Mouse (Mus musculus) heart, embryonic 15.5 days (tissue): ENCODE data around the gene Kcnn4. TPM values are rescaled to one million over a fixed set of nuclear protein-coding genes. Genes with fewer than 3 reads are reported as not detected.

Experiments
- ATAC-seq: fragments of 200-750 bp; cut with Nextera tagmentation; replicated peaks from 2 replicates; pipeline ENCODE4 v1.8.0; 2017; ENCODE audit warnings: low read depth, moderate TSS enrichment; ENCODE audit not compliant: insufficient number of reproducible peaks, insufficient read depth, low FRiP score
- H3K27ac ChIP-seq: fragments of 300-500 bp; sonication (generic); 2 replicates; pipeline ENCODE4 v1.5.1; 2015; ENCODE audit warnings: mild to moderate bottlenecking, inconsistent platforms
- H3K27me3 ChIP-seq: fragments of 300-500 bp; sonication (generic); 2 replicates; pipeline ENCODE4 v1.6.1; 2015; ENCODE audit warnings: inconsistent platforms
- H3K36me3 ChIP-seq: fragments of 300-500 bp; sonication (generic); 2 replicates; pipeline ENCODE4 v1.6.1; 2015; ENCODE audit warnings: mild to moderate bottlenecking, inconsistent platforms
- H3K4me1 ChIP-seq: fragments of 300-500 bp; sonication (generic); replicated peaks from 2 replicates; pipeline ENCODE4 v1.6.1; 2015; ENCODE audit warnings: inconsistent platforms
- H3K4me2 ChIP-seq: fragments of 300-500 bp; sonication (generic); 2 replicates; pipeline ENCODE4 v1.6.1; 2015; ENCODE audit warnings: inconsistent platforms, mild to moderate bottlenecking, moderate library complexity
- H3K4me3 ChIP-seq: fragments of 300-500 bp; sonication (generic); 2 replicates; pipeline ENCODE4 v1.5.1; 2015; ENCODE audit warnings: mild to moderate bottlenecking, inconsistent platforms
- H3K9ac ChIP-seq: fragments of 300-500 bp; sonication (generic); 2 replicates; pipeline ENCODE4 v1.6.1; 2015; ENCODE audit warnings: mild to moderate bottlenecking, inconsistent platforms
- H3K9me3 ChIP-seq: fragments of 300-500 bp; sonication (generic); replicated peaks from 2 replicates; pipeline ENCODE4 v1.6.1; 2016; ENCODE audit warnings: inconsistent platforms
- WGBS: fragments of 180-500 bp; shearing (Covaris S2); methylation state at CpG from one replicate; pipeline ENCODE4 v1.1.7; 2015; ENCODE audit warnings: mixed read lengths; 5-methylcytosine and 5-hydroxymethylcytosine counted together
- polyA plus RNA-seq: library from polyadenylated mRNA; unstranded; fragments of >200 nt; fragmentation: Nextera tagmentation; extraction: Ambion mirVana; gene quantifications from 2 replicates; pipeline ENCODE4 v1.2.1, GENCODE M21; 2015

Gene Kcnn4
- polyA plus RNA-seq, 1 experiment from 2014 or later, result 1.7 TPM

GRCm38 (mm10) chr7:24368226-24368625, 1.8 kb upstream of the Kcnn4 start:
- no peak for ATAC-seq
- Histone ChIP-seq H3K36me3 (no peaks in the 10 kb centered on the region), H3K9me3 (no peaks in the 10 kb centered on the region), H3K4me3 (no peak overlapping the region), H3K9ac (no peak overlapping the region), H3K4me2 (no peak overlapping the region), H3K27me3 (no peaks in the 10 kb centered on the region), H3K27ac (no peak overlapping the region), H3K4me1 (peaks cover 6% of the 10 kb centered on the region)
- 62% methylated on average over 4 of the region's 4 CpGs for WGBS

- Histone ChIP-seq H3K27me3 (no peaks in the 10 kb centered on the region), H3K4me1 (peaks cover 13% of the 10 kb centered on the region), H3K36me3 (no peaks in the 10 kb centered on the region), H3K9ac (no peak overlapping the region), H3K27ac (no peak overlapping the region), H3K9me3 (no peaks in the 10 kb centered on the region), H3K4me3 (no peak overlapping the region), H3K4me2 (no peak overlapping the region)
- WGBS, result 82% methylated on average over 7 of the region's 7 CpGs
- no peak for ATAC-seq
Observed at GRCm38 (mm10) chr7:24368946-24369345, 1.1 kb upstream of the Kcnn4 start.

GRCm38 (mm10) chr7:24371012-24371808, 1.1 kb downstream of the Kcnn4 start:
- Histone ChIP-seq H3K27me3 (no peaks in the 10 kb centered on the region), H3K27ac (no peak overlapping the region), H3K36me3 (no peaks in the 10 kb centered on the region), H3K4me1 (peaks cover 11% of the 10 kb centered on the region), H3K4me3 (peak overlapping the region; percentile 32; the same call in 1 of the 2 replicates), H3K9me3 (no peaks in the 10 kb centered on the region), H3K4me2 (0 out of 2 replicates have a peak overlapping the region, but pooled peaks have one; percentile 16), H3K9ac (no peak overlapping the region)
- ATAC-seq, result no peak
- WGBS, result 56% methylated on average over 7 of the region's 7 CpGs

- peak overlapping the region; percentile 32; the same call in 1 of the 2 replicates for H3K4me3 ChIP-seq
- no peak overlapping the region for H3K9ac ChIP-seq
- H3K9me3 ChIP-seq, result no peaks in the 10 kb centered on the region
- no peaks in the 10 kb centered on the region for H3K36me3 ChIP-seq
- H3K4me2 ChIP-seq, result 0 out of 2 replicates have a peak overlapping the region, but pooled peaks have one; percentile 16
- H3K27me3 ChIP-seq, result no peaks in the 10 kb centered on the region
- H3K27ac ChIP-seq, result no peak overlapping the region
- peaks cover 14% of the 10 kb centered on the region for H3K4me1 ChIP-seq
- ATAC-seq, result no peak
- WGBS, result 49% methylated on average over 3 of the region's 3 CpGs
Observed at GRCm38 (mm10) chr7:24371809-24372145, 1.7 kb downstream of the Kcnn4 start.

DNA sequence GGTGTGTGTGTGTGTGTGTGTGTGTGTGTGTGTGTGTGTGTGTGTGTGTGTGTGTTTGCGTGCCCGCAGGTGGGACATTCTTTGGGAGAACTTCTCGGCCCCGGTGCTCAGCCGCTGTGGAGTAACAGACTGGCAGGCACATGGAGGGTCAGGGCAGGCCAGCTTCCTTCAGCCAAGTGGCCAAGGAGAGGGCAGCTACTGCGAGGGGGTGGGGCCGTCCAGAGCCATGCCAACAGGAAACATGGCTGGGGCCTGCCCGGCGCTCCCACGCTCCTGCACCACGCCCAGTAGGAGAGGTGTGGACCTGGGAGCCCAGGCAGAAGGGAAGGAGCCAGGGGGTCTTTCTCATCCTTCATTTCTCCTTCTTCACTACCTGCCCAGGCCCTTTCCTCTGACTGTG, 2.2 kb downstream of the Kcnn4 start:
- 0 out of 2 replicates have a peak, but pooled peaks have one; percentile 13 for ATAC-seq
- H3K4me3 ChIP-seq, result no peak overlapping the region; the same call in 1 of the 2 replicates
- no peak overlapping the region for H3K27ac ChIP-seq

DNA sequence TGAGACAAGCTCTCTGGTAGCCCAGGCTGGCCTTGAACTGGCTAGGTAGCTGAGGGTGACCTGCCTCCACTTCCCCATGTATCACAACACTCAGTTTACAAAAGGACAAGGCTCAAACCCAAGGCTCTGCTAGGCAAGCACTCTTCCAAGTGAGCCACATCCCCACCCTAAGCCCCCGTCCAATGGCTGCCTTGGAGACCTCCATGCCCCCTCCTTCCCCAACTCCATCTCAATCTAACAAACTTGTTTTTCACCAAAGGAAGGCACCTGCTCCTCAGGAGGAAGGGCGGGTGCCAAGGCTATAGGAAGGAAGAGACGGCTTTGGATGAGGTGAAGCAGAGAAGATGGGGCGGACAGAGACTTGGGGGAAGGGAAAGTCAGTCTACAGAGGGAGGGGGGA, 2.7 kb downstream of the Kcnn4 start:
- WGBS, result 51% methylated on average over 4 of the region's 4 CpGs
- H3K4me2 ChIP-seq, result peak overlapping the region; percentile 20; the same call in 1 of the 2 replicates
- H3K27ac ChIP-seq, result no peak overlapping the region; the same call in 1 of the 2 replicates
- H3K36me3 ChIP-seq, result no peaks in the 10 kb centered on the region
- no peak for ATAC-seq
- H3K4me1 ChIP-seq, result peaks cover 23% of the 10 kb centered on the region
- peaks cover 4% of the 10 kb centered on the region for H3K27me3 ChIP-seq
- no peak overlapping the region; the same call in 1 of the 2 replicates for H3K4me3 ChIP-seq
- H3K9me3 ChIP-seq, result no peaks in the 10 kb centered on the region
- H3K9ac ChIP-seq, result no peak overlapping the region

More for the DNA sequence above, 2.2 kb downstream of the Kcnn4 start:
- WGBS, result 55% methylated on average over 10 of the region's 11 CpGs
- Histone ChIP-seq H3K4me2 (peak overlapping the region; percentile 20; the same call in 1 of the 2 replicates), H3K27me3 (peaks cover under 1% of the 10 kb centered on the region), H3K4me1 (peaks cover 19% of the 10 kb centered on the region), H3K9me3 (no peaks in the 10 kb centered on the region), H3K36me3 (no peaks in the 10 kb centered on the region), H3K9ac (no peak overlapping the region)

DNA sequence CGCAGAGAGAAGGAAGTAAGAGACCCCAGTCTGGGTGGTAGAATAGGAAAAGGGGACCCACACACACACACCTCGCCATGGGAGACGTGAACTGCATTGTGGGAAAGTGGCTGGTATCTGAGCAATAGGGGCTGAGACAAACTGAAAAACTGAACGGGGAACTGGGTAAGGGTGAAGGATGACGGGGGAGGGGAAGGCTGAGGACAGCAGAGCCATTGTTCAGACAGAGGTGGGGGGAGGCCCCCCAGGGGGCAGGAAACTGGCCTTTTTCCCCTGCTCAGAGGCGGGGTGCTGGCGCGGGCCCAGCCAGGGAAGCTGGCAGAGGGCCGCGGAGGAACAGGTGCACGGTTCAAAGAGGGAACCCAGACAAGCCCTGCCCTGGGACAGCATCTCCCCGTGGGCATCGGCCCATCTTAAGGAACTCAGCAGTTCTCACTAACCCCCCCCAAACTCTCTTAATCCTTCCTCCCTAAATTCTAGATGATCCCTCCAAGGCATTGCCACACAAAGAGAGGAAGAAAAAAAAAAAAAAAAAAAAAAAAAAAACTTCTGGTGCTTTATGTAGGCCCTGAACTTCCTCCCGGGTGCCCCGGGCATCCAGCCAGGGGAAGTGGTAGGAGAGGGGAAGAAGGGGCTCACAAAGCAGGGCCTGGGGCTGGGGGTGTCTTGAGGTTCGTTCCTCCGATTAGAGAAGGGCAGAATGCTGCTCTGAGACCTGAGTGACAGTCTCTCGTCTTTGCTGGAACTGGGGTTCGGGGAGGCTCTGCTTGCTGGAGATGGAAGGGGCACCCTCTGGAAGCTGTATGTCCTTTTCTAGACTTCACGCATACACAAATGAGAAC, 3.7 kb downstream of the Kcnn4 start:
- H3K27me3 ChIP-seq, result peaks cover 11% of the 10 kb centered on the region
- 0 out of 2 replicates have a peak, but pooled peaks have one; percentile 14 for ATAC-seq
- no peak overlapping the region for H3K4me3 ChIP-seq
- peak overlapping the region; percentile 51; the same call in 1 of the 2 replicates for H3K27ac ChIP-seq
- H3K4me1 ChIP-seq, result peaks cover 23% of the 10 kb centered on the region
- WGBS, result 38% methylated on average over 16 of the region's 20 CpGs
- H3K9ac ChIP-seq, result no peak overlapping the region
- no peaks in the 10 kb centered on the region for H3K36me3 ChIP-seq
- H3K4me2 ChIP-seq, result peak overlapping the region; percentile 20; the same call in 1 of the 2 replicates
- H3K9me3 ChIP-seq, result no peaks in the 10 kb centered on the region

GRCm38 (mm10) chr7:24376456-24376855, 6.4 kb downstream of the Kcnn4 start:
- Histone ChIP-seq H3K27ac (no peak overlapping the region), H3K27me3 (peaks cover 16% of the 10 kb centered on the region), H3K36me3 (no peaks in the 10 kb centered on the region), H3K9me3 (no peaks in the 10 kb centered on the region), H3K4me2 (no peak overlapping the region; the same call in 1 of the 2 replicates), H3K4me3 (no peak overlapping the region), H3K9ac (no peak overlapping the region), H3K4me1 (peaks cover 20% of the 10 kb centered on the region)
- ATAC-seq, result no peak
- 83% methylated on average over 8 of the region's 8 CpGs for WGBS

DNA sequence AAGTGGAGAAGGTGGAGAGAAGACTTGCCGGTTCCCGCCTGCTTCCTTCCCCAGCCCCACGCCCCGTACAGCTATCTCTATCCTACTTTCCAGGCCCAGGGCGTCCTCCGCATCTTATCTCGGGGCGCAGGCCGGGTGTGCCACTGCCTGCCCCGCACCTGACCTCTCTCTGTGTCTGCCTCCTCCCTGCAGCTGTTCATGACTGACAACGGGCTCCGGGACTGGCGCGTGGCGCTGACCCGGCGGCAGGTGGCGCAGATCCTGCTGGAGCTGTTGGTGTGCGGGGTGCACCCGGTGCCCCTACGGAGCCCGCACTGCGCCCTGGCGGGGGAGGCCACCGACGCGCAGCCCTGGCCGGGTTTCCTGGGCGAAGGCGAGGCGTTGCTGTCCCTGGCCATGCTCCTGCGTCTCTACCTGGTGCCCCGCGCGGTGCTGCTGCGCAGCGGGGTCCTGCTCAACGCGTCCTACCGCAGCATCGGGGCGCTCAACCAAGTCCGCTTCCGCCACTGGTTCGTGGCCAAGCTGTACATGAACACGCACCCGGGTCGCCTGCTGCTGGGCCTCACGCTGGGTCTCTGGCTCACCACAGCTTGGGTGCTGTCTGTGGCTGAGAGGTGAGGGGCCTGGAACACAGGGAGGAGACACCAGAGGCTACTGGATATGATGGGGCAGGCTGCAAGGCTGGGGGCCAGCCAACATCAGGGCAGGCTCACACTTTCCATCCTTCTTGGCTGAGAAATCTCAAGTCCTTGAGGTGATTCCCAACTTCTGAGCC, 7.2 kb downstream of the Kcnn4 start:
- Histone ChIP-seq H3K4me3 (peak overlapping the region; percentile 42), H3K9ac (peak overlapping the region; percentile 47; the same call in 1 of the 2 replicates), H3K9me3 (no peaks in the 10 kb centered on the region), H3K27me3 (peaks cover 16% of the 10 kb centered on the region), H3K4me2 (peak overlapping the region; percentile 74), H3K27ac (no peak overlapping the region), H3K4me1 (peaks cover 20% of the 10 kb centered on the region), H3K36me3 (no peaks in the 10 kb centered on the region)
- ATAC-seq, result peak; percentile 61
- 6% methylated on average over 49 of the region's 49 CpGs for WGBS

GRCm38 (mm10) chr7:24378049-24378701, 8.1 kb downstream of the Kcnn4 start:
- WGBS, result 69% methylated on average over 10 of the region's 10 CpGs
- H3K36me3 ChIP-seq, result no peaks in the 10 kb centered on the region
- peaks cover 20% of the 10 kb centered on the region for H3K4me1 ChIP-seq
- ATAC-seq, result no peak
- H3K4me2 ChIP-seq, result no peak overlapping the region
- H3K27ac ChIP-seq, result no peak overlapping the region
- no peak overlapping the region for H3K4me3 ChIP-seq
- peaks cover 16% of the 10 kb centered on the region for H3K27me3 ChIP-seq
- no peaks in the 10 kb centered on the region for H3K9me3 ChIP-seq
- no peak overlapping the region for H3K9ac ChIP-seq
